Mouse (Mus musculus) heart, adult 2 months (tissue): ENCODE measurements at regions not wholly inside any gene's neighbourhood (a gene's known extent, or its start where the extent isn't known, plus 50 kb on each side); places are given as distances from the start of the nearest gene placed in this dataset.

Experiments used
- CTCF ChIP-seq: fragments of 200-600 bp; IDR thresholded peaks from 2 replicates; pipeline ENCODE4 v1.8.1; 2022; ENCODE audit warnings: antibody characterized with exemption, mild to moderate bottlenecking, moderate library complexity
- POLR2A ChIP-seq: fragments of 200-500 bp; IDR thresholded peaks from 2 replicates; pipeline ENCODE4 v1.6.1; 2011; ENCODE audit warnings: mild to moderate bottlenecking, low read depth, low read length, control low read depth; ENCODE audit not compliant: insufficient read depth

GRCm38 (mm10) chr13:98551471-98552020 lies 59.7 kb upstream of the Gm10320 start:
- TF ChIP-seq POLR2A: no peak
- TF ChIP-seq CTCF: no peak
